Mouse (Mus musculus) CH12.LX (cell line): ENCODE measurements around the gene Nbeal1. TPM values are rescaled to one million over a fixed set of nuclear protein-coding genes. Genes with fewer than 3 reads are reported as not detected.

Experiments
- DNase-seq: peaks from one replicate; pipeline ENCODE4 v3.0.0-alpha.2; 2013; ENCODE audit errors: extremely low read depth
- H3K27ac ChIP-seq: 2 replicates; pipeline ENCODE4 v1.5.1; 2012; ENCODE audit warnings: low read depth, mild to moderate bottlenecking, control low read depth, moderate library complexity; ENCODE audit not compliant: insufficient read depth
- H3K27me3 ChIP-seq: replicated peaks from 2 replicates; pipeline ENCODE3; 2012; ENCODE audit warnings: inconsistent platforms
- H3K36me3 ChIP-seq, 2 experiments: replicated peaks in 1 of 2; 2 replicates each; pipeline versions ENCODE3 to v1.6.1; 2012; ENCODE audit warnings: inconsistent platforms in 1 of 2, low read length in 1 of 2, mild to moderate bottlenecking in 1 of 2, mixed read lengths in 1 of 2, moderate library complexity in 1 of 2; ENCODE audit not compliant: control insufficient read depth in 1 of 2, insufficient read depth in 1 of 2
- H3K4me1 ChIP-seq, 2 experiments: 2 replicates each; pipeline ENCODE4 v1.6.1; 2012; ENCODE audit warnings: inconsistent platforms in 1 of 2, moderate library complexity in 1 of 2; ENCODE audit not compliant: insufficient read depth in 2 of 2, control insufficient read depth in 1 of 2
- H3K4me2 ChIP-seq: 2 replicates; pipeline ENCODE4 v1.6.1; 2012; ENCODE audit warnings: low read depth, mild to moderate bottlenecking, control low read depth; ENCODE audit not compliant: poor library complexity, insufficient read depth, severe bottlenecking
- H3K4me3 ChIP-seq, 3 experiments: fragments of 150-350 bp in 1 of 3; sonication (generic) in 1 of 3; replicated peaks in 1 of 3; 2 replicates each; pipeline versions ENCODE3 to v1.5.1; 2011 to 2012; ENCODE audit warnings: low read depth in 2 of 3, low read length in 2 of 3, mild to moderate bottlenecking in 2 of 3, moderate library complexity in 2 of 3, control low read depth in 1 of 3, improper control_type of control experiment in 1 of 3, inconsistent platforms in 1 of 3, mixed read lengths in 1 of 3; ENCODE audit not compliant: poor library complexity in 1 of 3
- H3K79me2 ChIP-seq: replicated peaks from 2 replicates; pipeline ENCODE4 v1.6.1; 2012; ENCODE audit warnings: mild to moderate bottlenecking, moderate library complexity; ENCODE audit not compliant: control insufficient read depth, poor library complexity, insufficient read depth, severe bottlenecking; ENCODE audit errors: extremely low read depth
- H3K9ac ChIP-seq: 2 replicates; pipeline ENCODE4 v1.6.1; 2012; ENCODE audit warnings: low read depth, mild to moderate bottlenecking, control low read depth, moderate library complexity; ENCODE audit not compliant: insufficient read depth
- H3K9me3 ChIP-seq: replicated peaks from 2 replicates; pipeline ENCODE3; 2012; ENCODE audit warnings: low read length, inconsistent platforms, mixed read lengths
- CHD2 ChIP-seq: IDR thresholded peaks from 2 replicates; pipeline ENCODE4 v1.6.1; 2011; ENCODE audit warnings: low read length, improper control_type of control experiment
- CTCF ChIP-seq, 2 experiments: IDR thresholded peaks in 1 of 2; conservative IDR thresholded peaks in 1 of 2; 2 replicates each; pipeline ENCODE4 v1.5.1; 2011 to 2012; ENCODE audit warnings: low read depth in 2 of 2, low read length in 2 of 2, improper control_type of control experiment in 1 of 2, inconsistent platforms in 1 of 2, mild to moderate bottlenecking in 1 of 2, moderate library complexity in 1 of 2
- ELF1 ChIP-seq: IDR thresholded peaks from 2 replicates; pipeline ENCODE4 v1.6.1; 2014; ENCODE audit warnings: low read depth, mild to moderate bottlenecking, inconsistent platforms, low read length, improper control_type of control experiment
- EP300 ChIP-seq: IDR thresholded peaks from 2 replicates; pipeline ENCODE4 v1.6.1; 2011; ENCODE audit warnings: low read length, improper control_type of control experiment
- ETS1 ChIP-seq: conservative IDR thresholded peaks from 2 replicates; pipeline ENCODE4 v1.6.1; 2012; ENCODE audit warnings: low read depth, mild to moderate bottlenecking, inconsistent platforms, low read length, improper control_type of control experiment, moderate library complexity
- HCFC1 ChIP-seq: IDR thresholded peaks from 2 replicates; pipeline ENCODE4 v1.6.1; 2012; ENCODE audit warnings: low read depth, mild to moderate bottlenecking, inconsistent platforms, low read length, improper control_type of control experiment
- IRF4 ChIP-seq: IDR thresholded peaks from 2 replicates; pipeline ENCODE4 v1.6.1; 2014; ENCODE audit warnings: low read depth, mild to moderate bottlenecking, inconsistent platforms, low read length, improper control_type of control experiment
- KAT2A ChIP-seq: IDR thresholded peaks from 2 replicates; pipeline ENCODE4 v1.6.1; 2012; ENCODE audit warnings: low read length, improper control_type of control experiment, inconsistent platforms; ENCODE audit not compliant: insufficient replicate concordance
- MAFK ChIP-seq: IDR thresholded peaks from 2 replicates; pipeline ENCODE4 v1.6.1; 2011; ENCODE audit warnings: low read length, improper control_type of control experiment; ENCODE audit not compliant: insufficient replicate concordance
- MAX ChIP-seq: IDR thresholded peaks from 2 replicates; pipeline ENCODE4 v1.6.1; 2011; ENCODE audit warnings: low read length, improper control_type of control experiment
- MYC ChIP-seq: IDR thresholded peaks from 2 replicates; pipeline ENCODE4 v1.6.1; 2011; ENCODE audit warnings: low read depth, mild to moderate bottlenecking, improper control_type of control experiment, low read length
- NELFE ChIP-seq: IDR thresholded peaks from 2 replicates; pipeline ENCODE4 v1.6.1; 2011; ENCODE audit warnings: low read depth, low read length, improper control_type of control experiment
- NRF1 ChIP-seq: IDR thresholded peaks from 2 replicates; pipeline ENCODE4 v1.6.1; 2014; ENCODE audit warnings: low read depth, mild to moderate bottlenecking, inconsistent platforms, low read length, improper control_type of control experiment, moderate library complexity
- POLR2A ChIP-seq: IDR thresholded peaks from 2 replicates; pipeline ENCODE4 v1.6.1; 2011; ENCODE audit warnings: low read depth, mild to moderate bottlenecking, improper control_type of control experiment, low read length
- POLR2AphosphoS2 ChIP-seq: IDR thresholded peaks from 2 replicates; pipeline ENCODE4 v1.6.1; 2011; ENCODE audit warnings: low read depth, low read length, improper control_type of control experiment
- RAD21 ChIP-seq: IDR thresholded peaks from 2 replicates; pipeline ENCODE4 v1.6.1; 2011; ENCODE audit warnings: low read depth, mild to moderate bottlenecking, low read length, improper control_type of control experiment, moderate library complexity
- RCOR1 ChIP-seq: conservative IDR thresholded peaks from 2 replicates; pipeline ENCODE4 v1.6.1; 2012; ENCODE audit warnings: low read depth, mild to moderate bottlenecking, inconsistent platforms, low read length, improper control_type of control experiment
- SMC3 ChIP-seq: IDR thresholded peaks from 2 replicates; pipeline ENCODE4 v1.6.1; 2011; ENCODE audit warnings: low read depth, low read length, improper control_type of control experiment
- TBP ChIP-seq: conservative IDR thresholded peaks from 2 replicates; pipeline ENCODE4 v1.6.1; 2011; ENCODE audit warnings: low read depth, low read length, improper control_type of control experiment
- UBTF ChIP-seq: IDR thresholded peaks from 2 replicates; pipeline ENCODE4 v1.6.1; 2012; ENCODE audit warnings: low read depth, mild to moderate bottlenecking, inconsistent platforms, low read length, improper control_type of control experiment, moderate library complexity
- USF1 ChIP-seq: IDR thresholded peaks from 2 replicates; pipeline ENCODE4 v1.6.1; 2014; ENCODE audit warnings: low read depth, mild to moderate bottlenecking, inconsistent platforms, low read length, improper control_type of control experiment
- ZC3H11A ChIP-seq: IDR thresholded peaks from 2 replicates; pipeline ENCODE4 v1.6.1; 2012; ENCODE audit warnings: low read depth, mild to moderate bottlenecking, inconsistent platforms, low read length, improper control_type of control experiment
- ZKSCAN1 ChIP-seq: IDR thresholded peaks from 2 replicates; pipeline ENCODE4 v1.6.1; 2012; ENCODE audit warnings: low read depth, inconsistent platforms, low read length, improper control_type of control experiment, borderline replicate concordance
- ZMIZ1 ChIP-seq: IDR thresholded peaks from 2 replicates; pipeline ENCODE4 v1.6.1; 2012; ENCODE audit warnings: low read depth, mild to moderate bottlenecking, inconsistent platforms, low read length, improper control_type of control experiment
- ZNF384 ChIP-seq: IDR thresholded peaks from 2 replicates; pipeline ENCODE4 v1.6.1; 2012; ENCODE audit warnings: low read depth, low read length, improper control_type of control experiment, inconsistent platforms
- dilution Hi-C: fragments of 300-500 bp; cut with MboI; formaldehyde crosslinking; loops from 2 replicates; pipeline ENCODE4 v1.14.3; 2020; ENCODE audit warnings: low sequenced_read_pairs; ENCODE audit not compliant: extremely low pct_unique_long_range_greater_than_20kb, extremely low pct_ligation_motif_present
- in situ Hi-C: fragments of 300-500 bp; cut with MboI; formaldehyde crosslinking; loops from 3 replicates; pipeline ENCODE4 v1.14.3; 2019; ENCODE audit warnings: low sequenced_read_pairs, low pct_ligation_motif_present, low pct_unique_long_range_greater_than_20kb, mixed read lengths
- polyA plus RNA-seq: library from polyadenylated mRNA; unstranded; fragments of >175 nt; gene quantifications from 2 replicates; pipeline ENCODE4 v1.2.1, GENCODE M21; 2012; ENCODE audit warnings: low read depth; ENCODE audit not compliant: insufficient read length
- total RNA-seq, 2 experiments: library from RNA; depleted of rRNA; stranded (reverse); fragments of 300-350 nt in 1 of 2; fragments of >200 nt in 1 of 2; gene quantifications; 2 replicates each; pipeline ENCODE4 v1.2.3; 2012 to 2014

Gene Nbeal1
- total and polyA plus RNA-seq, 3 experiments: 0.47 to 2.5 (median 0.50) TPM

DNA sequence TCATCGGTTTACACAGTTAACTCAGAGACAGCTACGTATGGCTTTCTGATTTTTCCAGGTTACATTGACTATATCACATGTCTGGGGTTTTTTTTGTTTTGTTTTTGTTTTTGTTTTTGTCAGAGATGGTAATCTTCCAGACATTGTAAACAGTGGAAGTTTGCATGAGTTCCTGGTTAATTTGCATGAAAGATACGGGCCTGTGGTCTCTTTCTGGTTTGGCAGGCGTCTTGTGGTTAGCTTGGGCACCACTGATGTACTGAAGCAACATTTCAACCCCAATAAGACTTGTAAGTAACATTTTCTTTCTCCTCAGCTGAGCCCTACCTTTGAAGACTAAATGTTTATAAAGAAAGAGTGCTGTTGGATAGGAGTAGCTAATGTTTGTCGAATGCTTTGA, 172.4 kb downstream of the Nbeal1 start:
- dilution Hi-C loops: no loop called here

DNA sequence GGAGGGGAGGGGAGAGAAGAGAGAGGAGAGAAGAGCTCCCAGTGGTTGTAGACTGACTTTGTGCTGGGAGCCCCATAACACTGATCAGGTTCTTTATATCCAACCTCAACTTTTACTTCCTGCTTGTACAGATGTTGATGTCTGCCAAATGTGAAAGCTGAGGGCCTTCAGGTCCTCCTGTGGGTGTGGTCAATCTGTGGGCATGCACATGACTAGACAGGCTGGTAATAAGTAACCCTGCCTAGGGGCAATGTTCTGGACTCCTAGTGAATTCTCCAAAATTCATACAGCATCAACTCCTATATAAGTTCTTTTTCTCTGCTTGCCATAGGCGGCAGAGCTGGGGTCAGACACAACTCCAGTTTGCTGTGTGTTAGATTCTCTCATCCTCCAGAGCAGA, 181.2 kb downstream of the Nbeal1 start:
- no peak overlapping the region for H3K4me3 ChIP-seq
- H3K79me2 ChIP-seq: no peaks in the 10 kb centered on the region
- TF ChIP-seq POLR2AphosphoS2 (no peak), MAFK (no peak), HCFC1 (no peak), NELFE (no peak), SMC3 (no peak), CTCF (conservative IDR thresholded peaks at IDR 0.05 in 1 of 2, IDR thresholded peaks at IDR 0.05 in 1 of 2; ENCODE audit: low read depth in 2 of 2, low read length in 2 of 2) (no peak), ETS1 (no peak), MYC (no peak), CHD2 (no peak), MAX (no peak), ELF1 (no peak), RAD21 (no peak), ZKSCAN1 (no peak), POLR2A (no peak), EP300 (no peak)
- no peak overlapping the region for H3K4me2 ChIP-seq
- no peaks in the 10 kb centered on the region for H3K27me3 ChIP-seq
- H3K4me1 ChIP-seq: peaks cover 0 to 11% of the 10 kb centered on the region in 2 experiments; a peak in 1 of 4 replicates
- H3K27ac ChIP-seq: no peak overlapping the region
- no peak for DNase-seq
- no peak overlapping the region for H3K9ac ChIP-seq
- H3K9me3 ChIP-seq: no peaks in the 10 kb centered on the region
- peaks cover 9 to 48% of the 10 kb centered on the region in 2 experiments for H3K36me3 ChIP-seq
- dilution Hi-C loops (no loop called here), in situ Hi-C loops (no loop called here)

More for the DNA sequence above, 172.4 kb downstream of the Nbeal1 start:
- H3K27me3 ChIP-seq: no peaks in the 10 kb centered on the region
- no peaks in the 10 kb centered on the region; the same call in 1 of the 2 replicates for H3K79me2 ChIP-seq
- no peak overlapping the region for H3K9ac ChIP-seq
- no peak overlapping the region for H3K4me3 ChIP-seq
- in situ Hi-C loops: no loop called here
- peaks cover 18 to 47% of the 10 kb centered on the region in 2 experiments for H3K36me3 ChIP-seq
- H3K27ac ChIP-seq: no peak overlapping the region
- no peak overlapping the region for H3K4me2 ChIP-seq
- no peak for TF ChIP-seq ZC3H11A
- DNase-seq: no peak
- peaks cover 17% of the 10 kb centered on the region for H3K9me3 ChIP-seq
- H3K4me1 ChIP-seq: peaks cover 0 to 3% of the 10 kb centered on the region in 2 experiments; a peak in 1 of 4 replicates

DNA sequence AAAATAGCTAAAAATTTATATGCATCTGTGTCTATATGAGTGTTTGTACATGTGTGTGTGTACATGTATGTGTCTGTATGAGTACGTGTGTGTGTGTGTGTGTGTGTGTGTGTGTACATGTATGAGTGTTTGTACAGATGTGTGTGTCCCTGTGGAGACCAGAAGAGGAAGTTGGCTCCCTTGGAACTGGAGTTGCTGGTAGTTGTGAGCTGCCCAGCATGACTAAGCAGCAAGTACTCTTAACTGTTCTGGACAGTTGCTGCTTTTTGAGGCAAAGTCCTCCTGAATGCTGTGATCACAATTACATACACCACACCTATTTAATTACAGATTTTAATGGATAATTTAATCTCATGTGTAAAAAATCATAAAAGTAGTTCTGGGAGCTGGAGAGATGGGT, 196.2 kb downstream of the Nbeal1 start:
- Histone ChIP-seq H3K79me2 (no peaks in the 10 kb centered on the region), H3K36me3 (peaks cover 11 to 47% of the 10 kb centered on the region in 2 experiments), H3K4me1 (no peaks in the 10 kb centered on the region), H3K9ac (no peak overlapping the region), H3K4me3 (no peak overlapping the region), H3K27ac (no peak overlapping the region), H3K4me2 (no peak overlapping the region), H3K27me3 (no peaks in the 10 kb centered on the region), H3K9me3 (no peaks in the 10 kb centered on the region)
- DNase-seq: no peak
- in situ Hi-C loops (no loop called here), dilution Hi-C loops (no loop called here)
- no peak for TF ChIP-seq IRF4
- TF ChIP-seq ELF1: no peak
- TF ChIP-seq NRF1: no peak
- TF ChIP-seq CTCF (conservative IDR thresholded peaks at IDR 0.05 in 1 of 2, IDR thresholded peaks at IDR 0.05 in 1 of 2; ENCODE audit: low read depth in 2 of 2, low read length in 2 of 2): no peak
- TF ChIP-seq TBP: no peak
- TF ChIP-seq RCOR1: no peak
- no peak for TF ChIP-seq KAT2A
- TF ChIP-seq UBTF: no peak
- TF ChIP-seq CHD2: no peak
- no peak for TF ChIP-seq RAD21
- TF ChIP-seq ZNF384: no peak
- TF ChIP-seq ZMIZ1: no peak
- no peak for TF ChIP-seq USF1
- TF ChIP-seq SMC3: no peak
